Mouse (Mus musculus) layer of hippocampus, adult 11-12 months (tissue): ENCODE data around the gene Ergic3.

Experiments
- DNase-seq: peaks from one replicate; pipeline ENCODE4 v3.0.0; 2022; ENCODE audit warnings: low spot score

The Ergic3 gene

DNA sequence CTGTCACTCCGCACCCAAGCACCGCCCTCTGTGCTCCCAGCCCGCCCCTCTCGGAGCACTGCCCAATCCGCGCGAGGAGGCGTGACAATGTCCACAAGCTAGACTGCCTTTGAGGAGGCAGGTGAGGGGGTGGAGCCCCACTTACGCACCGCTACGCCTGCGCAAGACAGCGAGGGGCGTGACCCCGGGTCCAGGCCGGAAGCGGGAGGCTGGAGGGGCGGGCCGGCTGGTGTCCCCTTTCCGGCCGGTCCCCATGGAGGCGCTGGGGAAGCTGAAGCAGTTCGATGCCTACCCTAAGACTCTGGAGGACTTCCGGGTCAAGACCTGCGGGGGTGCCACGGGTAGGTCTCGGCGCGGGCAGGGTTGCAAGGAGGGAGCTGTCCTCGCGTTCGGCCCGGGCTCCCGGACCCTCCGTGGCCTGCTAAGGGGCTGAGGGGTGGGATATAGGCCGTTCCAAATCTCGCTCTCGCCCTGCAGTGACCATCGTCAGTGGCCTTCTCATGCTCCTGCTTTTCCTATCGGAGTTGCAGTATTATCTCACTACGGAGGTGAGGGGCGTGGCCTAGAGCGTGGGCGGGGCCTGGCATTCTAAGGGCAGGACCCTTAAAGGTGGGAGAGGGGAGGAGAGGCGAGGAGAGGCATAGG lies at the start of gene Ergic3, which contains the start of gene 6430550D23Rik:
Gene Ergic3 (plus strand): TSS at position 158 of the 645 bp plus-strand sequence.
Gene 6430550D23Rik (minus strand): TSS at position 90 of the 645 bp plus-strand sequence.
- DNase-seq = peak; percentile 98

DNA sequence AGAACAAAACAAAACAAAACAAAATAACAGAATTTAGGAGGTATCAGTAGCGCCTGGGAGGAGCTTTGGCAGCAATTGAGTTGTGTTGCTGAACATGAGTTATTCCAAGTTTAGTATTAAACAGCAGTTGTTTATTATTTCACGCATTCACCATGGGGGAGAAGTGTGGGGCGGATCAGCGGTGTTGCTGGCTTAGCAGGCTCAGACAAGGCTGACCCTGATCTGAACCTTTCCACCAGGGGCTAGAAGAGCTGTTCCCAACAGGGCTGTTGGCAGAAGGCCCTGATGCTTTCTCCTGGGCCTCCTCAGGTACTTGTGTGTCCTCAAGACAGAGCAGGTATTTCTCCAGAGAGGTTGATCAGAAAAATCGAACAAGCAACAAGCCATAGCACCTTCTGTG lies 47.9 kb upstream of the Ergic3 start:
- no peak for DNase-seq

DNA sequence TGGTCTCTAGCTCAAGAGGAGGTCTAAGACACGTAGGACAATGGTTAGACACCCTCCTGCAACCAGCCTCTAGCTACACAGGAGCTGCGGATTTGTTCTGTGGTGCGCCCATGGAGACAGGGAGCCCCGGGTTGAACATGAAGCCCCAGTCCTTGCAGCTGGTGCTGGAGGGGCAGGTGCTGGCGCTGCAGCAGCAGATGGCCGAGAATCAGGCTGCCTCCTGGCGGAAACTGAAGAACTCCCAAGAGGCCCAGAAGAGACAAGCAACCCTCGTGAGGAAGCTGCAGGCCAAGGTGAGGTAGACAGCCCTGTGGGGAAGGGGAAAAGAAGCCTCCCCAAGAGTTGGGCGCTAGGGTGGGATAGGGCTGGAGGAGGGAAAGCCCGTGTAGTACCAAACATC lies 46.0 kb upstream of the Ergic3 start:
- no peak for DNase-seq

DNA sequence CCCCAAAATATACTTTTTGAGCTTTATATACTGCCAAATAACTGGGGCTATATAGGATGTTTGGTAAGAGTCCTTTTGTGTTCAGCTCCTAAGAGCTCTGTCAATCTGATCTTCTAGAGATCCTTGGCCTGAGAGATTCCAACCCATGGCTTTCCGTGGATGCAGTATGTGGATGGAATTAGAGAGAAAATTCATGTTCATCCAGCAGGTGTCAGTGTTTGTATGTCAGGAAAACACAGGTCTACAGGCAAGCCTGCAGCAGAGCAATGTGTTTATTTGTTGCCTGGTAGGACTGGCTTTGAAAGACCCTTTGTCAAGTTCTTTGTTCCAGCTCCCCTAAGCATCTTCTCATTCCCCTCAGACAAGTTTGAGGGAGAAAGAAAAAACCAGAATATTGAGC lies 44.9 kb upstream of the Ergic3 start:
- DNase-seq = peak; percentile 47

DNA sequence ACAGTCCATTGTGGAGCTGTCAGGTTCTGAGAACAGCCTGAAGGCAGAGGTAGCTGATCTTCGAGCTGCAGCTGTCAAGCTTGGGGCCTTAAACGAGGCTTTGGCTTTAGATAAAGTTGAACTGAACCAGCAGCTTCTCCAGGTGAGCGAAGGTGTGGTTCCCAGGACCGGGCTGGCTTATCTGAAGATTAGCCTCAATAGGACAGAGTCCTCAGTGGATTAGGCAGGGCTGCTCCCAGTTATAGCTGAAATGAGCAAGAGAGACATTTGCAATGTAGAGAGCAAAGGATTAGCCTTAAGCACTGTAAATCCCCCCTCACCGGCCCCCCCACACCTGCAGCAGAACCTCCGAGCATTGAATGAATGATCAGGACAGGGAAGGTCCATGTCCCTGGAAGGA lies 34.5 kb upstream of the Ergic3 start:
- no peak for DNase-seq

DNA sequence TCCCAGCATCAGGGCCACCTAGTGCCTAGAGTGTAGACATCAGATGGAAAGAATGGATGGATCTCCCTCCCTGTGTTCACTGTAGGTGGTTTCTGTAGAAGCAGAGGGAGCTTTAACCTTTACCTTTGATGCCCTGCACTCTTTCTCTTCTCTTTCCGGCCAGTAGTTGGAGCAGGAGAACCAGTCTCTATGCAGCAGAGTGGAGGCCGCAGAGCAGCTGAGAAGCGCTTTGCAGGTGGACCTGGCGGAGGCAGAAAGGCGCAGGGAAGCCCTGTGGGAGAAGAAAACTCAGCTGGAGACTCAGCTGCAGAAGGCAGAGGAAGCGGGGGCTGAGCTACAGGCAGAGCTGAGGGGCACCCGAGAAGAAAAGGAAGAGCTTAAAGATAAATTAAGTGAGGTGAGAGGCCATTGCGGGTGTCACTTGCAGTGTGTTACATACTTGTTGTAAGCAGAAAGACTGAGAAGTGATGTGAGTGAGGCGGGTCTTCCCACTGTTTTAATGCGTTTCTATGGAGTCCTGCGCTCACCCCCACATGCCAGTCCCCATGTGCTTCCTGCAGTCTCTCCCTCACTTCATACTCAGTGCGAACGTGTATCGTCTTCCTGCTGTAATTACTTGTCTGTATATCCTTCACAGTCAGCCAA lies 33.6 kb upstream of the Ergic3 start:
- DNase-seq = no peak

DNA sequence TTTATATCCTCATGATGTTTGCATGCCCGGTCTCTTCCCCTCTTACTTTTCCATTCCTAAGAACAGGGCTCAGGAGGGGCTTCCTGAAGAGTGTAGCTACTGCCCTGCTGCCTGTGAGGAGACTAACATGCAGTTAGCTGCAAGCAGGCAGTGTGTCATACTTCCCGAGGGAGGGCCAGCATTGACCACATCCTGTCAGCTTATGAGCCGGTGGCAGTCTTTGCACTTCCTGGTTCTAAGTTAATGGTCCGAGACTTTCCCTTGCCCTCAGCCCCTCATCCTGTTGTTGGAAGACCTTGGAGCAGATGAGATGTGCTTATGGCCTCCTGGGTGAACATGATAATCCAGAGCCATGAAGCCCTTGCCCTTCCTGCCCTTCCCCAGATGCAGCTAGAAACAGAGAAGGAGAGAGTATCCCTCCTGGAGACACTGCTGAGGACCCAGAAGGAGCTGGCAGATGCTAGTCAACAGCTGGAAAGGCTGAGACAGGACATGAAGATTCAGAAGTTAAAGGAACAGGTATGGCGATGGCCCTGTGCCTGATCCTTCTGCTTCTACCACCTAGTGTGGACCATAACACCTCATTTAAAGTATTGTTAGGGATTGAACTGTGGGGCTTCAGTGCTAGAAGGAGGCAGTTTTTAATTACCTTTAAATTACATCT lies 28.4 kb upstream of the Ergic3 start:
- DNase-seq = no peak

DNA sequence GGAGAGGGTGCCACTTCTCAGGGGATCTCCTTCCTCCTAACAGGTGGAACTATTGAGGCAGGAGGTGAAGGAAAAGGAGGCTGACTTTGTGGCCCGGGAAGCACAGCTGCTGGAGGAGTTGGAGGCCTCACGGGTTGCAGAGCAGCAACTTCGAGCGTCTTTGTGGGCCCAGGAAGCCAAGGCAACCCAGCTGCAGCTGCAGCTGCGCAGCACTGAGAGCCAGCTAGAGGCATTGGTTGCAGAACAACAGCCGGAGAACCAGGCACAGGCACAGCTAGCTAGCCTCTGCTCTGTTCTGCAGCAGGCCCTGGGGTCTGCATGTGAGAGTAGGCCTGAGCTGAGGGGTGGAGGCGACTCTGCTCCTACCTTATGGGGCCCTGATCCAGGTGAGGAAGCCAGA lies 22.1 kb upstream of the Ergic3 start:
- no peak for DNase-seq

DNA sequence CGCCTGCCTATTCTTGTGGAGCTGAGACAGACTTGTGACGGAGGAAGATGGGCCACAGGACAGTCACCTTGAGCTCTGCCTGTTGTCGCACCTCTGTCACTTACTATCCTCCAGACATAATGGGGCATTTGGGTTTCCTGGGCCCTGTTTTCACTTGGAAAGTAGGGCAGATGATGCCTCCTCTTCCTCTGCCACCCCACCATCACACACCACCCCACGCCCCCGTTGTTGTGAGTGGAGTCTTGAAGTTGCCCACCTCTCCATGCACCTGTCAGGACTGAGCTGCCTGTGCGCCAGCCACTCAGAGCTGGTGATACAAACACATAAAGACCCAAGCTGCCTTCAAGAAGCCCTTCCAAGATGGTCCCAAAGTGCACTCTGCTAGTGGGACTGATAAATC lies 20.7 kb upstream of the Ergic3 start:
- no peak for DNase-seq

DNA sequence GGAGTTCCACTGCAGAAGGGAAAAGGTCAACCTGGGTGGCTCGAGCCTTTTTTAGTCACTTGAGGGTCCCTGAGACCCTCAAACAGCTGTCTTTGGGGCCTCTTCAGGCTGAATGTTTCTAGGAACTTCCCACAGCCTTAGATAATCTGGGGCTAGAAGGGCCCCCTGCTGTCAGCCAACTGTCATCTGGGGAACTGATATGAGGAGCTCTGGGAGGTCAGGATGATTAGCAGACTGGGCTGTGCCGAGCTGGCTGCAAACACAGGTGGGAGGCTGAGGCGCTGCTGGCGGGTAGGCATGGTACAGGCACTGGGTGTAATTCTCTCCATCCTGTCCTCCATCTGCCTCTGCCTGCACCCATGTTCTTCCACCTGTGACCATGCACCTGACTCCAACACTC lies 18.8 kb upstream of the Ergic3 start:
- DNase-seq = no peak

DNA sequence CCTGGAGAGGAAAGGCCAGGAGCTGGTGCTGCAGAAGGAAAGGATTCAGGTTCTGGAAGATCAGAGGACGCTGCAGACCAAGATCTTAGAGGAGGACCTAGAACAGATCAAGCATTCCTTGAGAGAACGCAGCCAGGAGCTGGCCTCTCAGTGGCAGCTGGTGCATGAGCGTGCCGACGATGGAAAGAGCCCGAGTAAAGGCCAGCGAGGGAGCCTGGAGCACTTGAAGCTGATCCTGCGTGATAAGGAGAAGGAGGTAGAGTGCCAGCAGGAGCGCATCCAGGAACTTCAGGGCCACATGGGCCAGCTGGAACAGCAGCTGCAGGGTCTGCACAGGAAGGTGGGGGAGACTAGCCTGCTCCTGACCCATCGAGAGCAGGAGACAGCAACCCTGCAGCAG lies 16.7 kb upstream of the Ergic3 start:
- no peak for DNase-seq

DNA sequence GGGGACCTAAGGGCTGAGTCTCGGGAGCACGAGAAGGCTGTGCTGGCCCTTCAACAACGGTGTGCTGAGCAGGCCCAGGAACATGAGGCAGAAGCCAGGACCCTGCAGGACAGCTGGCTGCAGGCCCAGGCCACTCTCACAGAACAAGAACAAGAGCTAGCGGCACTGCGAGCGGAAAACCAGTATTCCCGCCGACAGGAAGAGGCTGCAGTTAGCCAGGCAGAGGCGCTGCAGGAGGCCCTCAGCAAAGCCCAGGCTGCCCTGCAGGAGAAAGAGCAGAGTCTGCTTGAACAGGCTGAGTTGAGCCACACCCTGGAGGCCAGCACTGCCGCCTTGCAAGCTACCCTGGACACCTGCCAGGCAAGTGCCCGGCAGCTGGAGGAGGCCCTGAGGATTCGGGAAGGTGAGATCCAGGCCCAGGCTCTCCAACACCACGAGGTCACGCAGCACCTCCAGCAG lies 16.0 kb upstream of the Ergic3 start:
- DNase-seq = peak; percentile 57

DNA sequence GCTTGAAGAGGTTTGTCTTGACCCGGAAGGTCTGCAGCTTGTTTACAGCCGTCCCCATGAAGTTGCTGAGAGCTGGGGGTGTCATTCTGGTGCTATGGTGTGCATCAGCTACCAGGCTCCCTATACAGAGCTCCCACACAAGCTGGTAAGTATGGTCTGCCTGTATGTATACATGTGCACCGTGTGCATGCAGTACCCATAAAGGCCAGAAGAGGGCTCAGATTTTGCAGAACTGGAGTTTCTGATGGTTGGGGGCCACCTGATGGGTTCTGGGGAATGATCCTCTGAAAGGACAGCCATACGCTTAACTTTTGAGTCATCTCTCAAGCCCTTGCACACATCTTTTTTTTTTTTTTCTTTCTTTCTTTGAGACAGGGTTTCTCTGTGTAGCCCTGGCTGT lies 2.5 kb upstream of the Ergic3 start:
- no peak for DNase-seq

DNA sequence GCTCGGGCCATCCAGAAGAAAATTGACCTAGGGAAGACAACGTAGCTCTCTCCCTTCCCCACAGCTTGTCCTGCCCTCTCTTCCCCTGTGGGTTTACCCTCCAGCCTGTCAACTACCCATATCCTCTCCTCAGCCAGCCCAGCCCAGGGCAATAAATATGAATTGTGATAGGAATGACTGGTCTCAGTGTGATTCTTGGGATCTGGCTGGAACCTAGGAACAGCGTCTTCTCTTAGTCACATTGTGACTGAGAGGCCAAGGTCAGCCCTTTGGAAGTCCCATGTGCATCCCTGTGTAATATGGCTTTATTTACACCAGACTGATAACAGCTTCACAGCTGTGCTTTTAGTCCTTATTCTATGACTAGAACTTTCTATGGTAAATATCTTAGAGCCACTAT lies 10.3 kb downstream of the Ergic3 start:
- no peak for DNase-seq

DNA sequence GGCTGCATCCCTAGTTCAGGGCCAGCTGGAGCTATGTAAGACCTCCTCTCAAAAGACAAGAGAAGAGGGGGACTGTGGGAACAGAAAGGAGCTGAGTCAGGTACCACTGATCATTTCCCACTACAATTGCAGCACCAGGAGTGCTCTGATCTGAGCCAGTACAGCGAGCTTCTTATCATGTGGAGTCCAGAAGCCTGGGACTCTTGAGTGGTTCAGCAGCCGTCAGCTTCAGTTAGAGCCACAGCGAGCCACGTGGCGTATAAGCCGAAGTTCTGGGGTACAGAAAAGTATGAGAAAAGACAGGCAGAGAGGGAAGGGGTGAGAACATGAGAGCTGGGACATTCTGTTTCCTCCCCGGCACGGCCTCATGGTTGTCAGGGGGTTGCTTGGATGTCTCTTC lies 13.4 kb downstream of the Ergic3 start:
- no peak for DNase-seq

DNA sequence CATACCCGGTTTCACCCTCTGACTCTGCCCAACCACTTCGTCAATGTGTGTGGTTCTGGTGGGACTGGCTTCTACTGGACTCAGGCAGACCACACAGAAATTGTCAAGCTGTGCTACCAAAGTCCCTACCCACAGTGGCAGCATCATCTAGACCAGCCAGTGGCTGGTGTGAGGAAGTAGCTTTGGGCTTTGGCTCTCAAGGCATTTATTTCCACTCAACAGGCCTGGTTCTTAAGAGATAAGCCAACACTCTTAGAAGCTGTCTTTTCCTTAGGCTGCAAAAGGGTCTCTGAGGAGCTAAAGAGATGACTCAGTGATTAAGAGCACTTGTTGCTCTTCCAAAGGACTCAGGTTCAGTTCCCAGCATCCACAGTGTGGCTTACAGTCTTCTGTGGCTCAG lies 13.9 kb downstream of the Ergic3 start:
- no peak for DNase-seq

DNA sequence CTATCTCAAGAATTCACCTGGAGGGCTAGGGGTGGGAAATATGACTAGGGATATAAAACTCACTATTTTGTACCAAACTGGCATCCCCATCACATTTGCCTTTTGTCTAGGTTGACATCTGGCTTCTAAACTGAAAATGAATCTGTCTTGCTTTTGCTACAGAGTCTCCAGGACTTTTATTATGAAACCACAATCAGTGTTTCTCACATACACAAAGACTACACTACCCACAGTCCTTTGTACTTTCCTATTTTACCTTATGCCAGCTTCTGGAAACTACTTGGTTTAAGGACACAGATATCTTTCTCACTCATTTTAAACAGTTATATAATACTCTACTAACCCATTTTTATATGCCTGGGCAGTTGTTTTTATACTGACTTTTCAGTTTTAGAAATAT lies 17.6 kb downstream of the Ergic3 start:
- DNase-seq = no peak

DNA sequence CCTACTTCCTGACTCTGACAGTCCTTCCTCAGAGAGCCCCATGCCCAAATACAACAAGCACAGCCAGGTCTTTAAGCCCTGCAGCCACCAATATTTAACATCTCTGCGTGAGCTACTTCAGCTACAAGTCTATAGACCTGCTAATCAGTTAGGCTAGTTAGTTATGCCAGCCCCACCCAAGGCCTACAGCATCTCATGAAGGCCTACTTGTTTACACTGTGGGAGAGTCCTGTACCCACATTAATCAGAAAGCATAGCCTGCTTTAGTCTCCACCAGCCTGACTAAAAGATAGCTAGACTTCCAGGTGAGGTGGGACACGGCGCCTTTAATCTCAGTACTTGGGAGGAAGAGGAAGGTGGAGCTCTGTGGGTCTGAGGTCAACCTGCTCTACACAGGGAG lies 31.5 kb downstream of the Ergic3 start:
- no peak for DNase-seq

DNA sequence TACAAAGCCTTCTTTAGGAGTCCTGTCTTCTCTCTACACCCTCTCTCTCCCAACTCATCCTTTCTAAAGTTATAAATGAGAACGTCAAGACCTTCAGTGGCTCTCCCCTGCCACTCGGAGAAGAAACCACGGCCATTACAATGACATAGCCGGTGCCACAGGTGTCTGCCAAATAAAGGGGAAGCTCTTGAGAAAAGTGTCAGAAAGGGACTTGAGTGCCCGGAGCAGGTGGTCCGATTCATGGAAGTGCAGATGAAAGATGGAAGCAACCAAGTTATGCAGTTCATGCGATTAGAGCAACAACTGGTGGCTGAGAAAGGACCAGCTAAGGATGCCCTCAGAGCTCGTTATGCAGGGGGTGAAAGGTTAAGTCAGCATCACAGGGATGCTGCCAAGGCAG lies 35.1 kb downstream of the Ergic3 start:
- no peak for DNase-seq

DNA sequence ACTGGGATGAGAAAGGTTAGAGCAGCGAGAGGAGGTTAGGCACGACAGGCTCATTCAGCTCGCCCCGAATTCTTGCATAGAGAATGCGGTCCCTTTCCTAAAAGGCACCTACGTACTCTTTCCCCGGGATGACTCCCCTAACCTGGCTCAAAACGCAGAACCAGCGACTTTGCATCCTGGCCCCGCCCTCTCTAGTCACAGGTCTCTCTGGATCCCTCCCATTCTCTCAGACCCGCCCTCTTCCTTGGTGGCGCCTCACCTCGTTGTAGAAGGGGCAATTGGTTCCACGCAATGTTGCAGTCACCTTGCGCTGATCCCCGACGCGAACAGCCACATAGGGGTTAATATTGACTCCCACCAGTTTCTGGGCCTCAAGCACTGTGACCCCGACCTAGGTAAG lies 40.1 kb downstream of the Ergic3 start:
- no peak for DNase-seq

DNA sequence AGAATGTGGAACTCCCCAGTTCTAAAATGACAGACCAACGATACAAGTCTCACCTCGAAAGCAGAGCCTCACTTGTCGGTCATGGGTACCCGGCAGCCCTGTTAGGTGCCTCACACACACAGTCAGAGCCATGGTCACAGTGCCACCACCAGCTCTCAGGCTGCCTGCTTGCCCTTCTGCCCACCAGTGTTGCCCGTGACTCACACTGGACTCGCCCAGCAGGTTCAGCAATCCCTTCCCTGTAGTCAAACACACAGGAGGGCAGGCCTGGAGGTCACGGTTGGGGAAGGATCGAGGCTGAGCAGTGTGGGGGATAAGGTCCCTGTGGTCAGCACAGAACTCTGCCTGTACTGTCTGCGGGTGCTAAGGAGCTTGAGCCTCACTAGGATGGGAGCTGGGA lies 45.0 kb downstream of the Ergic3 start, which contains the start of gene Fer1l4:
Gene Fer1l4 (minus strand): TSS at position 132 of the 400 bp plus-strand sequence.
- no peak for DNase-seq

DNA sequence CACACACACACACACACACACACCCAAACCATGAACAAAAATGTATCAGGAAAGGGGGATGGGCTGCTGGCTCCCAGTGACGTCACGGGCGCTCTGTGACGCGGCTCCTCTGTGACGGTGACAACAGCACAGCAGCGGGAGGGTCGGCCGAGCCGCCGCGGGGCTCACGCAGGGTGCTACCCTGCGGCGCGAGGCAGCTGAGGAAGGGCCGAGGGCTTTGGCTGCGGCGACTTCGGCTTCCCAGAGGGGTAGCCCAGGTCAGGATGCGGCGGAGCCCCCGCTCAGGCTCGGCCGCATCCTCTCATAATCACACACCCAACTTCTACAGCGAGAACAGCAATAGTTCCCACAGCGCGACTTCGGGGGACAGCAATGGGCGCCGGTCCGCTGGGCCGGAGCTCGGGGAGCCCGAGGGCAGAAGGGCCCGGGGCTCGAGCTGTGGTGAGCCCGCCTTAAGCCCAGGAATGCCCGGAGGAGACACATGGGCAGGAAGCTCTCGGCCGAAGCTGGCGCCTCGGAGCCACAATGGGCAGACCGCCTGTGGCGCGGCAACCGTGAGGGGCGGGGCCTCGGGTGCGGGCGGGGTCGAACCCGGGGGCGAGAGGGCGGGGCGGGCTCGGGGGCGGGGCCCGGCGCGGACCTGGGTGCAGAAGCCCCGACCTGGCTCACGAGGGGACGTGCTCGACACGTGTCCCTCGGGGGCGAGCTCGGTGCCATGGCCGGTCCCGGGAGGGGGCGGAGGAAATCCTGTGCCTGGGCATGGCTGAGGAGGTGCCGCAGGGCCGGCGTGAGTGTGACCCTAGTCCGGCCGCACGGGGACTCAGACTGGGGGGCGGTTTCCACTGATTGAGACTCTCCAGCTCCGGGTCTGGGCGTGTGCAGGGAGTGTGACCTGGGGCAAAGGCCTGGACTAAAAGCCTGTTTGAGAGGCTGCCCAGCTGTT lies 57.5 kb downstream of the Ergic3 start, which contains the start of gene Spag4:
Gene Spag4 (plus strand): TSS at position 77 of the 943 bp plus-strand sequence.
- DNase-seq = peak; percentile 56
